Mouse (Mus musculus) liver, postnatal 0 days (tissue): ENCODE measurements around the gene A630095N17Rik. TPM values are rescaled to one million over a fixed set of nuclear protein-coding genes. Genes with fewer than 3 reads are reported as not detected.

ENCODE experiments used
- ATAC-seq: fragments of 200-750 bp; cut with Nextera tagmentation; 2 replicates; pipeline ENCODE4 v1.8.0; 2017; ENCODE audit warnings: mild to moderate bottlenecking, moderate library complexity
- DNase-seq: peaks from one replicate; pipeline ENCODE4 v3.0.0-alpha.2; 2016
- H3K27ac ChIP-seq: fragments of 300-500 bp; sonication (generic); 2 replicates; pipeline ENCODE4 v1.5.1; 2014; ENCODE audit warnings: antibody characterized with exemption, moderate library complexity, mild to moderate bottlenecking, low read depth
- H3K27me3 ChIP-seq: fragments of 300-500 bp; sonication (generic); 2 replicates; pipeline ENCODE4 v1.6.1; 2014; ENCODE audit warnings: low read length, control low read depth, mixed read lengths; ENCODE audit not compliant: insufficient read depth
- H3K36me3 ChIP-seq: fragments of 300-500 bp; sonication (generic); replicated peaks from 2 replicates; pipeline ENCODE4 v1.6.1; 2014; ENCODE audit warnings: mild to moderate bottlenecking, control low read depth, low read length, moderate library complexity, mixed read lengths; ENCODE audit not compliant: insufficient read depth
- H3K4me1 ChIP-seq: fragments of 300-500 bp; sonication (generic); 2 replicates; pipeline ENCODE4 v1.6.1; 2014; ENCODE audit warnings: antibody characterized with exemption, mild to moderate bottlenecking, control low read depth; ENCODE audit not compliant: insufficient read depth
- H3K4me2 ChIP-seq: fragments of 300-500 bp; sonication (generic); 2 replicates; pipeline ENCODE4 v1.6.1; 2014; ENCODE audit warnings: low read depth, mild to moderate bottlenecking, low read length, moderate library complexity, mixed read lengths
- H3K4me3 ChIP-seq: fragments of 300-500 bp; sonication (generic); 2 replicates; pipeline ENCODE4 v1.5.1; 2014; ENCODE audit warnings: low read depth, low read length
- H3K9ac ChIP-seq: fragments of 300-500 bp; sonication (generic); replicated peaks from 2 replicates; pipeline ENCODE4 v1.6.1; 2014; ENCODE audit warnings: mild to moderate bottlenecking, moderate library complexity
- H3K9me3 ChIP-seq: fragments of 300-500 bp; sonication (generic); 2 replicates; pipeline ENCODE4 v1.6.1; 2016; ENCODE audit warnings: mild to moderate bottlenecking, control low read depth, low read length, mixed read lengths
- CTCF ChIP-seq: sonication (generic); IDR thresholded peaks from 2 replicates; pipeline ENCODE4 v1.5.1; 2016; ENCODE audit warnings: antibody characterized with exemption, low read depth
- EP300 ChIP-seq: IDR thresholded peaks from 2 replicates; pipeline ENCODE4 v1.6.1; 2016; ENCODE audit warnings: antibody characterized with exemption, low read depth, mild to moderate bottlenecking
- WGBS: fragments of 180-500 bp; shearing (Covaris S2); extraction: QIAGEN DNeasy Blood & Tissue Kit; methylation state at CpG from one replicate; pipeline ENCODE4 v1.1.7; 2014; ENCODE audit not compliant: insufficient replicate concordance; 5-methylcytosine and 5-hydroxymethylcytosine counted together
- polyA plus RNA-seq: library from polyadenylated mRNA; unstranded; fragments of >200 nt; fragmentation: Nextera tagmentation; extraction: Ambion mirVana; gene quantifications from 2 replicates; pipeline ENCODE4 v1.2.1, GENCODE M21; 2015

The A630095N17Rik gene
- polyA plus RNA-seq, 1 experiment from 2014 or later: not detected

- Histone ChIP-seq H3K4me3 (no peak overlapping the region), H3K4me2 (no peak overlapping the region), H3K4me1 (no peaks in the 10 kb centered on the region), H3K9me3 (no peaks in the 10 kb centered on the region), H3K27me3 (peaks cover 23% of the 10 kb centered on the region), H3K9ac (no peak overlapping the region), H3K36me3 (no peaks in the 10 kb centered on the region), H3K27ac (no peak overlapping the region)
- TF ChIP-seq CTCF (no peak), EP300 (no peak)
- DNase-seq (no peak), ATAC-seq (no peak)
Observed at GRCm38 (mm10) chr1:75261278-75261677, 29.4 kb upstream of the A630095N17Rik start.

- WGBS: 58% methylated on average over 10 of the region's 10 CpGs
- Histone ChIP-seq H3K36me3 (no peaks in the 10 kb centered on the region), H3K4me2 (no peak overlapping the region), H3K9me3 (no peaks in the 10 kb centered on the region), H3K27me3 (no peaks in the 10 kb centered on the region), H3K9ac (no peak overlapping the region), H3K4me3 (no peak overlapping the region), H3K4me1 (peaks cover 6% of the 10 kb centered on the region; the same call in 1 of the 2 replicates), H3K27ac (no peak overlapping the region)
- DNase-seq (no peak), ATAC-seq (no peak)
- TF ChIP-seq EP300 (no peak), CTCF (no peak)
Observed at GRCm38 (mm10) chr1:75255516-75256046, 23.7 kb upstream of the A630095N17Rik start.

GRCm38 (mm10) chr1:75254625-75255013 lies 22.7 kb upstream of the A630095N17Rik start:
- H3K36me3 ChIP-seq: no peaks in the 10 kb centered on the region
- peaks cover 6% of the 10 kb centered on the region; the same call in 1 of the 2 replicates for H3K4me1 ChIP-seq
- no peaks in the 10 kb centered on the region for H3K27me3 ChIP-seq
- no peak overlapping the region for H3K9ac ChIP-seq
- H3K4me2 ChIP-seq: no peak overlapping the region
- no peaks in the 10 kb centered on the region for H3K9me3 ChIP-seq
- ATAC-seq (no peak), DNase-seq (no peak)
- 77% methylated on average over 8 of the region's 8 CpGs for whole genome bisulfite sequencing
- H3K4me3 ChIP-seq: no peak overlapping the region
- H3K27ac ChIP-seq: no peak overlapping the region
- TF ChIP-seq CTCF: no peak
- no peak for TF ChIP-seq EP300

- WGBS: 58% methylated on average over 16 of the region's 16 CpGs
- DNase-seq (peak; percentile 90), ATAC-seq (no peak)
- Histone ChIP-seq H3K4me1 (peaks cover 6% of the 10 kb centered on the region; the same call in 1 of the 2 replicates), H3K27me3 (no peaks in the 10 kb centered on the region), H3K36me3 (no peaks in the 10 kb centered on the region), H3K27ac (no peak overlapping the region), H3K4me2 (no peak overlapping the region), H3K9ac (no peak overlapping the region), H3K4me3 (no peak overlapping the region), H3K9me3 (no peaks in the 10 kb centered on the region)
- TF ChIP-seq EP300: no peak
- TF ChIP-seq CTCF: peak; percentile 95
Observed at GRCm38 (mm10) chr1:75253849-75254624, 22.1 kb upstream of the A630095N17Rik start.

GRCm38 (mm10) chr1:75253029-75253428 lies 21.1 kb upstream of the A630095N17Rik start:
- Histone ChIP-seq H3K27me3 (no peaks in the 10 kb centered on the region), H3K4me1 (peaks cover 11% of the 10 kb centered on the region), H3K4me3 (no peak overlapping the region), H3K9me3 (no peaks in the 10 kb centered on the region), H3K9ac (no peak overlapping the region), H3K36me3 (no peaks in the 10 kb centered on the region), H3K27ac (no peak overlapping the region), H3K4me2 (no peak overlapping the region)
- DNase-seq (peak; percentile 30), ATAC-seq (no peak)
- 71% methylated on average over 16 of the region's 16 CpGs for WGBS
- TF ChIP-seq CTCF (peak; percentile 38), EP300 (no peak)

GRCm38 (mm10) chr1:75252308-75252707 lies 20.4 kb upstream of the A630095N17Rik start:
- Histone ChIP-seq H3K9me3 (no peaks in the 10 kb centered on the region), H3K4me3 (no peak overlapping the region)
- no peak for ATAC-seq

More at GRCm38 (mm10) chr1:75252308-75252707, 20.4 kb upstream of the A630095N17Rik start:
- H3K9ac ChIP-seq: no peak overlapping the region
- H3K36me3 ChIP-seq: no peaks in the 10 kb centered on the region
- no peak overlapping the region for H3K27ac ChIP-seq
- H3K4me2 ChIP-seq: no peak overlapping the region
- TF ChIP-seq CTCF: no peak
- TF ChIP-seq EP300: no peak
- WGBS: 69% methylated on average over 13 of the region's 13 CpGs
- peaks cover 11% of the 10 kb centered on the region for H3K4me1 ChIP-seq
- H3K27me3 ChIP-seq: no peaks in the 10 kb centered on the region
- DNase-seq: peak; percentile 16
